Mouse (Mus musculus) erythroblast, embryonic 14.5 days (primary cell): Measurements from ENCODE around the gene Bloc1s2. TPM values are rescaled to one million over a fixed set of nuclear protein-coding genes. Genes with fewer than 3 reads are reported as not detected.

ENCODE experiments used
- H3K27me3 ChIP-seq: 2 replicates; pipeline ENCODE4 v1.6.1; 2012; ENCODE audit warnings: inconsistent platforms; ENCODE audit not compliant: control insufficient read depth
- H3K36me3 ChIP-seq: 2 replicates; pipeline ENCODE4 v1.6.1; 2012; ENCODE audit warnings: mild to moderate bottlenecking, inconsistent platforms; ENCODE audit not compliant: control insufficient read depth
- H3K4me1 ChIP-seq: 2 replicates; pipeline ENCODE4 v1.6.1; 2012; ENCODE audit warnings: inconsistent platforms; ENCODE audit not compliant: control insufficient read depth
- H3K4me3 ChIP-seq: replicated peaks from 2 replicates; pipeline ENCODE3; 2012; ENCODE audit warnings: moderate library complexity, mild to moderate bottlenecking, inconsistent platforms
- H3K9me3 ChIP-seq: 2 replicates; pipeline ENCODE4 v1.6.1; 2012; ENCODE audit warnings: low read length, inconsistent platforms, mixed read lengths; ENCODE audit not compliant: control insufficient read depth
- GATA1 ChIP-seq: IDR thresholded peaks from 2 replicates; pipeline ENCODE4 v1.6.1; 2012; ENCODE audit warnings: low read length, inconsistent platforms, mixed read lengths
- TAL1 ChIP-seq: IDR thresholded peaks from 3 replicates; pipeline ENCODE4 v1.6.1; 2012; ENCODE audit warnings: low read length, inconsistent platforms, mixed read lengths
- polyA plus RNA-seq: library from polyadenylated mRNA; stranded (reverse); fragments of >175 nt; gene quantifications from 2 replicates; pipeline ENCODE4 v1.2.3, GENCODE M21; 2012

Bloc1s2 gene
- 3.9 and 5.6 TPM in 2 replicates for polyA plus RNA-seq

DNA sequence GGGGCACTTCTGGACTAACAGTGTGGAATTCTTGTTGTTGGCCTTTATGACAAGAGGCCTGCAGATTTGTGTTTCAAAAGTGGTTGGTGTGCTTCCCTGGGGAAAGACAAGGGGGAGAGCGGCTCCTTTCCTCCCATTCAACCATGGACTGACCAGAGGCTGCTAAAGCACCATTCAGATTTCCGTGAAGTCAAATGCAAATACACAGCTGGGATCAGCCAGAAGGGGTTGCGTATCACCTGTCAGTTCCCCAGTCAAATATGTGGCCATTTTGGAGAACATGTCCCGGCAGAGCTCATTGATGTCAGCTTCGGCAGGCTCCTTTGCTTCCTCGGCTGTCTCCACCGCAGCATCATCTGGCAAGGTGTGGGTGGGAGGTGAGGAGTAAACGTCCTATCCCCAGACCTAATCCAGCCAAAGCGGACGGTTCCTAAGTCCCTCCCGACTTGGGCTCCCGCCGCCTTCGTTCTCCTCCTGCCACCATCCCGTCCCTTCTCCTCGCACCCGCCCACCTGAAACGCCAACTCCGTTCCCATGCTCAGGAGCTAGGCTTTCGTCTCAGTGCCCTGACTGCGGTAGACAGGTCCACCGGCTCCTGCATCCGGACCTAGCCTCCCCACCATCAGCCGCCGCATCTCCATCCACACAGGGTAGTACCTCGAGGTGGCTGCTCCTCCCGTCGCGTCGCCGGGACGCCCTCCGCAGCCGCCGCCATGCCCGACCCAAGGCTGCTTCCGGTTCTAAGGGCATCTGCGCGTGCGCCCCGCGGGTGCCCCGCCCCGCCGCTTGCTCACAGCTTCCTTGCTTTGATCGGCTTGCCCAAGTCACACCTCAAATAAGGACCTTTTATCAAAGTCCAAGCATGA lies at the start of gene Bloc1s2:
TSS of gene Bloc1s2 (minus strand) at position 745 of the 866 bp plus-strand sequence.
- Histone ChIP-seq H3K9me3 (no peaks in the 10 kb centered on the region), H3K36me3 (peaks cover 25% of the 10 kb centered on the region), H3K4me3 (peak within 1 kb of the TSS; percentile 84), H3K4me1 (peaks cover 29% of the 10 kb centered on the region), H3K27me3 (peaks cover 9% of the 10 kb centered on the region)
- TF ChIP-seq GATA1 (no peak), TAL1 (no peak)

GRCm38 (mm10) chr19:44195138-44195537 lies 48.9 kb upstream of the Bloc1s2 start:
- Histone ChIP-seq H3K27me3 (peaks cover 3% of the 10 kb centered on the region; the same call in 1 of the 2 replicates), H3K4me3 (no peak overlapping the region), H3K9me3 (no peaks in the 10 kb centered on the region), H3K4me1 (peaks cover 2% of the 10 kb centered on the region), H3K36me3 (no peaks in the 10 kb centered on the region)
- no peak for TF ChIP-seq GATA1

DNA sequence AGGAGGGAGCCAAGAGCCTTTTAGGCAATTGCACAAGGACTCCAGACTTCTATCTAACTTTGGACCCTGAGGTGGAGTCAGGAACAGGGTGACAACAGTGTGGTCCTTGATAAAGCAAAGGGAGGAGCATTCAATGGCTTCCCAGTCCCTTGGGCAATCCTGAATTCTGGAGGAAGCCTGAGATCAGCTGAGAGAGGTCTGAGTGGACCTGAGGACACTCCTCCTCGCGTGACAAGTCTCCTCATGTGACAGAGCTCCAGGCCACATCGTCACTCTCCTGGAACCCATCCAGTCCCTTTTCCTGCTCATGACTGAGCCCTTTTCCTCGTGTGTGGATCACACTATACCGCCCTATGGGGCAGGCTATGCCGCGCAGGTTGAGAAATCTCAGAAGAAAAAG lies 47.7 kb upstream of the Bloc1s2 start:
- no peak overlapping the region for H3K4me3 ChIP-seq
- H3K4me1 ChIP-seq, result peaks cover 2% of the 10 kb centered on the region
- H3K27me3 ChIP-seq, result peaks cover 3% of the 10 kb centered on the region; the same call in 1 of the 2 replicates
- H3K36me3 ChIP-seq, result no peaks in the 10 kb centered on the region
- no peak for TF ChIP-seq TAL1
- TF ChIP-seq GATA1, result no peak
- H3K9me3 ChIP-seq, result no peaks in the 10 kb centered on the region

DNA sequence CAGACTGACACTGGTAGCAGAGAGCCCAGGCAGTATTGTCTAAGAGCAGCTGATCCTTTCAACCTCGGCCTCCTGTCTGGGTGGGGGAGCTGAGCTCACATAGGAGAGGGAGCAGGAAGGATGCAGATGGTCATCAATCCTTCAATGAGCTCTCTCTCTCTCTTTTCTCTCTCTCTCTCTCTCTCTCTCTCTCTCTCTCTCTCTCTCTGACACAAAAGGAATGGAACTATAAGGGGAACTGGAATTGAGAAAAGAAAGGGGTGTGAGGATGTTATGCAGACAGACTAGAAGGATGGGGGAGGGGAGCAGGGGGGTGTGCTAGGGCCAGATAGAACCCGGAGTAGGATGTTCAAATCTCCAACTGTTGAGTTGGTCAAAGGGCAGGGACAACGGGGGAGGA lies 46.1 kb upstream of the Bloc1s2 start, which contains the start of gene Pkd2l1:
TSS of gene Pkd2l1 (minus strand) at position 101 of the 400 bp plus-strand sequence.
- no peak for TF ChIP-seq TAL1
- TF ChIP-seq GATA1, result no peak
- H3K27me3 ChIP-seq, result peaks cover 3% of the 10 kb centered on the region; the same call in 1 of the 2 replicates

GRCm38 (mm10) chr19:44189056-44189455 lies 42.8 kb upstream of the Bloc1s2 start:
- H3K4me1 ChIP-seq, result no peaks in the 10 kb centered on the region
- H3K9me3 ChIP-seq, result no peaks in the 10 kb centered on the region
- H3K4me3 ChIP-seq, result no peak overlapping the region
- peaks cover 3% of the 10 kb centered on the region; the same call in 1 of the 2 replicates for H3K27me3 ChIP-seq
- TF ChIP-seq GATA1 (no peak), TAL1 (no peak)
- H3K36me3 ChIP-seq, result no peaks in the 10 kb centered on the region

More for the DNA sequence above, 46.1 kb upstream of the Bloc1s2 start, which contains the start of gene Pkd2l1:
- no peak within 1 kb of the TSS for H3K4me3 ChIP-seq
- H3K4me1 ChIP-seq, result peaks cover 2% of the 10 kb centered on the region
- no peaks in the 10 kb centered on the region for H3K36me3 ChIP-seq
- H3K9me3 ChIP-seq, result no peaks in the 10 kb centered on the region

- H3K36me3 ChIP-seq, result no peaks in the 10 kb centered on the region
- H3K27me3 ChIP-seq, result no peaks in the 10 kb centered on the region
- no peaks in the 10 kb centered on the region for H3K9me3 ChIP-seq
- H3K4me1 ChIP-seq, result no peaks in the 10 kb centered on the region
- H3K4me3 ChIP-seq, result no peak overlapping the region
- no peak for TF ChIP-seq GATA1
- TF ChIP-seq TAL1, result no peak
Observed at GRCm38 (mm10) chr19:44183968-44184367, 37.7 kb upstream of the Bloc1s2 start.

DNA sequence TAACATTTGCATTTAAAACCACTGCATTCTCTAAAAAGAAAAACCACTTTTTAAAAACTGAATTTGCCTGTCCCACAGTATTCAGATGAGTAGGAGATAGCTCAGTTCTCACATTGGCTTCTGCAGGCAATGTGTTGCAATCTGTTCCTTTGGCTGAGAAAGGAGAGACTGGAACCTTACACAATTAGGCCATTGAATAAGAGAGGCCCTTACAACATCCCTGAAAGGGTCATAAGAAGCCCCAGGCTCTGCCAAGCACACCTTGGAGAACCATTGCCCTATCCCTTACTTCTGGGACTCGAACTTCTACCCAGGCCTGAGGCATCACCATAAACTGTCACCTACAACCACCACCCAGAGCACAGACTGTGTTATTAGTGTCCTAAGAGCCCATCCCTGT lies 34.3 kb upstream of the Bloc1s2 start:
- TF ChIP-seq GATA1 (no peak), TAL1 (no peak)

GRCm38 (mm10) chr19:44176741-44177140 lies 30.5 kb upstream of the Bloc1s2 start:
- no peak for TF ChIP-seq GATA1
- no peaks in the 10 kb centered on the region for H3K36me3 ChIP-seq
- no peaks in the 10 kb centered on the region; the same call in 1 of the 2 replicates for H3K27me3 ChIP-seq

More for the DNA sequence above, 34.3 kb upstream of the Bloc1s2 start:
- H3K4me3 ChIP-seq, result no peak overlapping the region
- H3K4me1 ChIP-seq, result no peaks in the 10 kb centered on the region
- no peaks in the 10 kb centered on the region for H3K36me3 ChIP-seq
- H3K27me3 ChIP-seq, result no peaks in the 10 kb centered on the region
- H3K9me3 ChIP-seq, result no peaks in the 10 kb centered on the region

DNA sequence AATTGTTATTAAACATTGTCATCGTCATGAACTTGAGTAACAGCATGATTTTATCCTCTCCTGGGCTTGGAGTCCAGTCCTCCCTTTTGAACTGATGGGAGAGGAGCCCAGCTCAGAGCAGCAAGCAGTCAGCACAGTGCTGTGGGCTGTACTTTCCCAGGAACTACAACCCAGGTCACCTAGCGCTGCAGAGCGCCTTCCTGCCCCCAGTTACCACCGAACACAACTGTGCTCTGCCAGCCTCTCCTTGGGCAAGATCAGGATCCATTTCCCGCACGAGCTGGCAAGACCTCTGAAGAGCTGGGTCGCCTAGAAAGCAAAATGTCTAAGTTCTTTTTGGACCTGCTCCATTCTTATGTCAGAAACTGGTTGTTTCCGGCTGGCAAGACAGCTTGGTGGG lies 28.6 kb upstream of the Bloc1s2 start:
- no peaks in the 10 kb centered on the region for H3K4me1 ChIP-seq
- H3K27me3 ChIP-seq, result no peaks in the 10 kb centered on the region; the same call in 1 of the 2 replicates
- no peaks in the 10 kb centered on the region for H3K9me3 ChIP-seq
- no peak overlapping the region for H3K4me3 ChIP-seq
- TF ChIP-seq TAL1 (no peak), GATA1 (no peak)
- no peaks in the 10 kb centered on the region for H3K36me3 ChIP-seq

More at GRCm38 (mm10) chr19:44176741-44177140, 30.5 kb upstream of the Bloc1s2 start:
- Histone ChIP-seq H3K4me1 (no peaks in the 10 kb centered on the region), H3K4me3 (no peak overlapping the region), H3K9me3 (no peaks in the 10 kb centered on the region)
